Mouse (Mus musculus) brown adipose tissue, adult 24 weeks (tissue): ENCODE results near the gene Gbx2. TPM values are rescaled to one million over a fixed set of nuclear protein-coding genes. Genes with fewer than 3 reads are reported as not detected.
A peak's percentile ranks its signal among the peaks of the same experiment; 100 is the strongest.

Experiments
- H3K27ac ChIP-seq: fragments of 200-500 bp; replicated peaks from 2 replicates; pipeline ENCODE4 v1.5.1; 2012; ENCODE audit warnings: low read depth, mild to moderate bottlenecking, low read length
- H3K4me1 ChIP-seq: fragments of 200-500 bp; 2 replicates; pipeline ENCODE4 v1.6.1; 2012; ENCODE audit warnings: low read length, mixed read lengths; ENCODE audit not compliant: control insufficient read depth, insufficient read depth, insufficient read length
- H3K4me3 ChIP-seq: fragments of 200-500 bp; 2 replicates; pipeline ENCODE4 v1.5.1; 2012; ENCODE audit warnings: low read depth, mild to moderate bottlenecking, low read length, moderate library complexity; ENCODE audit not compliant: insufficient read depth
- polyA plus RNA-seq: library from polyadenylated mRNA; stranded (reverse); fragments of >200 nt; gene quantifications from 2 replicates; pipeline ENCODE4 v1.2.4, GENCODE M21; 2012; ENCODE audit not compliant: missing spikeins, insufficient read depth, insufficient read length

Gbx2 gene
- polyA plus RNA-seq: not detected in 2 replicates

- no peak within 1 kb of the TSS for H3K27ac ChIP-seq
- peak within 1 kb of the TSS; percentile 27 for H3K4me3 ChIP-seq
- peaks cover 10% of the 10 kb centered on the region; the same call in 1 of the 2 replicates for H3K4me1 ChIP-seq
These were observed at the start of gene Gbx2 for GRCm38 (mm10) chr1:89931120-89931519. TSS of gene Gbx2 (minus strand) at chr1:89931179.

- no peak overlapping the region for H3K27ac ChIP-seq
- H3K4me1 ChIP-seq: no peaks in the 10 kb centered on the region
- no peak overlapping the region for H3K4me3 ChIP-seq
These were observed 46.3 kb upstream of the Gbx2 start for GRCm38 (mm10) chr1:89977261-89977660.

- Histone ChIP-seq H3K27ac (no peak overlapping the region), H3K4me1 (no peaks in the 10 kb centered on the region), H3K4me3 (no peak overlapping the region)
These were observed 45.4 kb upstream of the Gbx2 start for GRCm38 (mm10) chr1:89976411-89976810.

- Histone ChIP-seq H3K4me3 (no peak overlapping the region), H3K4me1 (no peaks in the 10 kb centered on the region), H3K27ac (no peak overlapping the region)
These were observed 43.6 kb upstream of the Gbx2 start for GRCm38 (mm10) chr1:89974541-89974940.

- no peaks in the 10 kb centered on the region for H3K4me1 ChIP-seq
- H3K27ac ChIP-seq: no peak overlapping the region
- no peak overlapping the region for H3K4me3 ChIP-seq
These were observed 40.9 kb upstream of the Gbx2 start for GRCm38 (mm10) chr1:89971848-89972247.

GRCm38 (mm10) chr1:89969714-89970110, 38.7 kb upstream of the Gbx2 start:
- Histone ChIP-seq H3K4me1 (no peaks in the 10 kb centered on the region), H3K4me3 (no peak overlapping the region), H3K27ac (no peak overlapping the region)

- no peak overlapping the region for H3K4me3 ChIP-seq
- no peak overlapping the region for H3K27ac ChIP-seq
- no peaks in the 10 kb centered on the region for H3K4me1 ChIP-seq
These were observed 38.2 kb upstream of the Gbx2 start for GRCm38 (mm10) chr1:89969072-89969713.

GRCm38 (mm10) chr1:89968111-89968851, 37.3 kb upstream of the Gbx2 start:
- no peak overlapping the region for H3K27ac ChIP-seq
- no peaks in the 10 kb centered on the region for H3K4me1 ChIP-seq
- peak overlapping the region; percentile 19 for H3K4me3 ChIP-seq

- H3K27ac ChIP-seq: no peak overlapping the region
- H3K4me1 ChIP-seq: no peaks in the 10 kb centered on the region
- H3K4me3 ChIP-seq: no peak overlapping the region
These were observed 36.6 kb upstream of the Gbx2 start for GRCm38 (mm10) chr1:89967585-89967984.

GRCm38 (mm10) chr1:89964426-89964825, 33.4 kb upstream of the Gbx2 start:
- Histone ChIP-seq H3K4me1 (no peaks in the 10 kb centered on the region), H3K4me3 (no peak overlapping the region), H3K27ac (no peak overlapping the region)

GRCm38 (mm10) chr1:89963296-89963695, 32.3 kb upstream of the Gbx2 start:
- Histone ChIP-seq H3K4me1 (no peaks in the 10 kb centered on the region), H3K4me3 (no peak overlapping the region), H3K27ac (no peak overlapping the region)

GRCm38 (mm10) chr1:89962092-89962491, 31.1 kb upstream of the Gbx2 start:
- Histone ChIP-seq H3K27ac (no peak overlapping the region), H3K4me3 (no peak overlapping the region), H3K4me1 (no peaks in the 10 kb centered on the region)

- Histone ChIP-seq H3K4me1 (no peaks in the 10 kb centered on the region), H3K4me3 (no peak overlapping the region), H3K27ac (no peak overlapping the region)
These were observed 28.4 kb upstream of the Gbx2 start for GRCm38 (mm10) chr1:89959393-89959792.

- no peak overlapping the region for H3K27ac ChIP-seq
- peaks cover 6% of the 10 kb centered on the region for H3K4me1 ChIP-seq
- no peak overlapping the region for H3K4me3 ChIP-seq
These were observed 12.2 kb upstream of the Gbx2 start for GRCm38 (mm10) chr1:89943202-89943601.

GRCm38 (mm10) chr1:89942395-89942976, 11.5 kb upstream of the Gbx2 start:
- Histone ChIP-seq H3K4me1 (peaks cover 6% of the 10 kb centered on the region), H3K27ac (no peak overlapping the region), H3K4me3 (no peak overlapping the region)
